Mouse (Mus musculus): Measurements from ENCODE around the gene Nhlrc4.

The Nhlrc4 gene

GRCm38 (mm10) chr17:25919786-25920642 lies 24.7 kb downstream of the Nhlrc4 start:
- DNase-seq, result peak; percentile 100

- DNase-seq, result no peak
These were observed 25.5 kb downstream of the Nhlrc4 start, which contains the start of gene Rab40c for GRCm38 (mm10) chr17:25919144-25919785. Gene Rab40c (minus strand): TSS chr17:25919727.

- DNase-seq, result peak; percentile 59
These were observed 26.6 kb downstream of the Nhlrc4 start for GRCm38 (mm10) chr17:25918037-25918750.

- peak; percentile 57 for DNase-seq
These were observed 27.7 kb downstream of the Nhlrc4 start for GRCm38 (mm10) chr17:25916931-25917647.

- peak; percentile 63 for DNase-seq
These were observed 30.5 kb downstream of the Nhlrc4 start for GRCm38 (mm10) chr17:25914295-25914694.

- DNase-seq, result no peak
These were observed 30.9 kb downstream of the Nhlrc4 start for GRCm38 (mm10) chr17:25913877-25914275.

GRCm38 (mm10) chr17:25913186-25913876 lies 31.4 kb downstream of the Nhlrc4 start:
- DNase-seq, result peak; percentile 85

- peak; percentile 86 for DNase-seq
These were observed 32.9 kb downstream of the Nhlrc4 start for GRCm38 (mm10) chr17:25911816-25912215.

GRCm38 (mm10) chr17:25907640-25908039 lies 37.1 kb downstream of the Nhlrc4 start:
- no peak for DNase-seq

- no peak for DNase-seq
These were observed 41.7 kb downstream of the Nhlrc4 start for GRCm38 (mm10) chr17:25903061-25903460.

- no peak for DNase-seq
These were observed 44.6 kb downstream of the Nhlrc4 start for GRCm38 (mm10) chr17:25900193-25900592.

- DNase-seq, result no peak
These were observed 48.9 kb downstream of the Nhlrc4 start for GRCm38 (mm10) chr17:25895891-25896290.

GRCm38 (mm10) chr17:25895415-25895814 lies 49.3 kb downstream of the Nhlrc4 start:
- no peak for DNase-seq

- DNase-seq, result peak; percentile 84
These were observed 50.7 kb downstream of the Nhlrc4 start for GRCm38 (mm10) chr17:25893975-25894617.
